Mouse (Mus musculus) spleen, adult 10 weeks (tissue): Measurements from ENCODE around the gene Vmn1r202. TPM values are rescaled to one million over a fixed set of nuclear protein-coding genes. Genes with fewer than 3 reads are reported as not detected.

Experiments
- polyA plus RNA-seq: library from polyadenylated mRNA; stranded (reverse); fragments of 350-450 nt; fragmentation: Illumina TruSeq; extraction: RNeasy Lipid Tissue Mini Kit (QIAGEN cat#74804); gene quantifications from one replicate; pipeline ENCODE4 v1.2.3, GENCODE M21; 2015; ENCODE audit warnings: low replicate concordance; ENCODE audit not compliant: insufficient read depth

Vmn1r202 gene
- not detected for polyA plus RNA-seq

GRCm38 (mm10) chr13:22505281-22505680 lies at the start of gene Vmn1r202:
Vmn1r202 (minus strand) TSS chr13:22505381.

GRCm38 (mm10) chr13:22552898-22553297 lies 47.7 kb upstream of the Vmn1r202 start, which contains the start of gene Vmn1r204:
Vmn1r204 (plus strand) TSS chr13:22553198.

GRCm38 (mm10) chr13:22517814-22518213 lies 12.6 kb upstream of the Vmn1r202 start, which contains the start of gene Vmn1r203:
Vmn1r203 (plus strand) TSS chr13:22518114.

GRCm38 (mm10) chr13:22471623-22472022 lies 33.6 kb downstream of the Vmn1r202 start, which contains the start of gene Vmn1r201:
Vmn1r201 (plus strand) TSS chr13:22471923.

Other genes starting within 250 kb of the Vmn1r202 start
- gene Vmn1r195, start 234.9 kb downstream of the Vmn1r202 start, polyA plus RNA-seq, result not detected
- not detected for gene Vmn1r196, start 215.5 kb downstream of the Vmn1r202 start, polyA plus RNA-seq
- not detected for gene Vmn1r197, start 180.8 kb downstream of the Vmn1r202 start, polyA plus RNA-seq
- gene Vmn1r198, start 155.0 kb downstream of the Vmn1r202 start, polyA plus RNA-seq, result not detected
- not detected for gene Vmn1r199, start 125.6 kb downstream of the Vmn1r202 start, polyA plus RNA-seq
- gene Vmn1r200, start 115.0 kb downstream of the Vmn1r202 start, polyA plus RNA-seq, result not detected
- gene Vmn1r201, start 33.5 kb downstream of the Vmn1r202 start, polyA plus RNA-seq, result not detected
- gene Vmn1r203, start 12.7 kb upstream of the Vmn1r202 start, polyA plus RNA-seq, result 0.03 TPM
- not detected for gene Vmn1r204, start 47.8 kb upstream of the Vmn1r202 start, polyA plus RNA-seq
- not detected for gene Vmn1r205, start 87.6 kb upstream of the Vmn1r202 start, polyA plus RNA-seq
- gene Vmn1r206, start 118.9 kb upstream of the Vmn1r202 start, polyA plus RNA-seq, result not detected
- not detected for gene Vmn1r207-ps, start 224.2 kb upstream of the Vmn1r202 start, polyA plus RNA-seq